Mouse (Mus musculus) megakaryocyte-erythroid progenitor cell, adult 5-6 weeks (primary cell): Measurements from ENCODE around the gene Ddi2. TPM values are rescaled to one million over a fixed set of nuclear protein-coding genes. Genes with fewer than 3 reads are reported as not detected.

ENCODE experiments used
- ATAC-seq: replicated peaks from 2 replicates; pipeline ENCODE4 v1.8.0; 2016; ENCODE audit warnings: mild to moderate bottlenecking, inconsistent platforms; ENCODE audit not compliant: severe bottlenecking, poor library complexity, low FRiP score, low TSS enrichment
- total RNA-seq, 2 experiments: library from RNA; stranded (forward) in 1 of 2; stranded (reverse) in 1 of 2; fragments of 200-1000, 215-1000 nt in 1 of 2; fragments of >200 nt in 1 of 2; fragmentation: Nextera tagmentation in 1 of 2; gene quantifications; 2 replicates each; pipeline ENCODE4 v1.2.3; 2014 to 2017

Gene Ddi2
- total RNA-seq, 2 experiments from 2014 or later, result 31.1 to 43.8 TPM

GRCm38 (mm10) chr4:141711250-141711649, 12.0 kb downstream of the Ddi2 start:
- no peak for ATAC-seq

GRCm38 (mm10) chr4:141708971-141709370, 14.2 kb downstream of the Ddi2 start:
- ATAC-seq, result no peak

GRCm38 (mm10) chr4:141708005-141708404, 15.2 kb downstream of the Ddi2 start:
- ATAC-seq, result no peak

GRCm38 (mm10) chr4:141705331-141705730, 17.9 kb downstream of the Ddi2 start:
- ATAC-seq, result no peak

GRCm38 (mm10) chr4:141704625-141705024, 18.6 kb downstream of the Ddi2 start:
- ATAC-seq, result no peak

- no peak for ATAC-seq
These were observed 28.5 kb downstream of the Ddi2 start for GRCm38 (mm10) chr4:141694719-141695118.

- peak; percentile 78 for ATAC-seq
These were observed 34.7 kb downstream of the Ddi2 start for GRCm38 (mm10) chr4:141688505-141688904.

- ATAC-seq, result no peak
These were observed 36.7 kb downstream of the Ddi2 start for GRCm38 (mm10) chr4:141686525-141686924.

GRCm38 (mm10) chr4:141686093-141686492, 37.1 kb downstream of the Ddi2 start:
- ATAC-seq, result no peak

- no peak for ATAC-seq
These were observed 37.7 kb downstream of the Ddi2 start, which contains the start of gene Rsc1a1 for GRCm38 (mm10) chr4:141685499-141685898. Gene Rsc1a1 (minus strand): TSS chr4:141685599.

GRCm38 (mm10) chr4:141682706-141683230, 40.5 kb downstream of the Ddi2 start:
- ATAC-seq, result no peak

- no peak for ATAC-seq
These were observed 41.5 kb downstream of the Ddi2 start for GRCm38 (mm10) chr4:141681767-141682166.

- ATAC-seq, result no peak
These were observed 42.3 kb downstream of the Ddi2 start for GRCm38 (mm10) chr4:141680892-141681291.

- ATAC-seq, result no peak
These were observed 44.2 kb downstream of the Ddi2 start for GRCm38 (mm10) chr4:141679016-141679415.

GRCm38 (mm10) chr4:141676462-141676979, 46.7 kb downstream of the Ddi2 start:
- 0 out of 2 replicates have a peak, but pooled peaks have one; percentile 18 for ATAC-seq

GRCm38 (mm10) chr4:141672325-141672724, 50.9 kb downstream of the Ddi2 start:
- 0 out of 2 replicates have a peak, but pooled peaks have one; percentile 24 for ATAC-seq

GRCm38 (mm10) chr4:141671389-141671788, 51.8 kb downstream of the Ddi2 start:
- no peak for ATAC-seq

GRCm38 (mm10) chr4:141669898-141670712, 53.1 kb downstream of the Ddi2 start:
- ATAC-seq, result no peak

GRCm38 (mm10) chr4:141664799-141665198, 58.4 kb downstream of the Ddi2 start, which contains the start of gene Plekhm2:
Gene Plekhm2 (minus strand): TSS chr4:141664899.
- no peak for ATAC-seq

- peak; percentile 84 for ATAC-seq
These were observed 59.0 kb downstream of the Ddi2 start for GRCm38 (mm10) chr4:141664011-141664745.
